Mouse (Mus musculus) lung, postnatal 0 days (tissue): ENCODE results near the gene Hoxa7.

ENCODE experiments used
- CTCF ChIP-seq: IDR thresholded peaks from 2 replicates; pipeline ENCODE4 v1.5.1; 2016; ENCODE audit warnings: antibody characterized with exemption, mild to moderate bottlenecking
- EP300 ChIP-seq: IDR thresholded peaks from 2 replicates; pipeline ENCODE4 v1.6.1; 2016; ENCODE audit warnings: antibody characterized with exemption, mild to moderate bottlenecking, control low read depth

GRCm38 (mm10) chr6:52213119-52213986 is 8.3 kb downstream of the Hoxa7 start, which contains the start of the genes Hoxa3 and Gm28308:
- TF ChIP-seq CTCF (no peak), EP300 (no peak)
